Mouse (Mus musculus): ENCODE measurements at regions not wholly inside any gene's neighbourhood (a gene's known extent, or its start where the extent isn't known, plus 50 kb on each side); places are given as distances from the start of the nearest gene placed in this dataset.

GRCm38 (mm10) chr17:81133227-81133626 lies 68.3 kb upstream of the Thumpd2 start:
- no peak for TF ChIP-seq MYC (IDR thresholded peaks at IDR 0.05; ENCODE audit: low read depth, low read length)
- TF ChIP-seq CHD1 (IDR thresholded peaks at IDR 0.05; ENCODE audit: low read depth, low read length): no peak
- no peak for TF ChIP-seq TAL1 (IDR thresholded peaks at IDR 0.05; ENCODE audit: low read length)
- no peak for TF ChIP-seq RCOR1 (IDR thresholded peaks at IDR 0.05; ENCODE audit: low read depth, low read length)
- TF ChIP-seq EP300 (IDR thresholded peaks at IDR 0.05; ENCODE audit: low read depth in 1 of 2, low read length in 2 of 2): no peak
- no peak for TF ChIP-seq JUND (IDR thresholded peaks at IDR 0.05; ENCODE audit: low read depth, low read length)
- no peak for TF ChIP-seq MAX (IDR thresholded peaks at IDR 0.05; ENCODE audit: low read length)
- no peak for TF ChIP-seq GATA1 (IDR thresholded peaks at IDR 0.05; ENCODE audit: low read depth, low read length)
- no peak for TF ChIP-seq TBP (IDR thresholded peaks at IDR 0.05; ENCODE audit: low read depth, low read length)
- no peak for TF ChIP-seq POLR2A (IDR thresholded peaks at IDR 0.05; ENCODE audit: control insufficient read depth in 1 of 2, insufficient read depth in 1 of 2, low read depth in 1 of 2, low read length in 2 of 2, poor library complexity in 1 of 2)
- TF ChIP-seq MAZ (IDR thresholded peaks at IDR 0.05; ENCODE audit: low read depth, low read length): no peak
- TF ChIP-seq USF2 (IDR thresholded peaks at IDR 0.05; ENCODE audit: borderline replicate concordance in 1 of 2, insufficient read depth in 1 of 2, low read depth in 1 of 2, low read length in 2 of 2): no peak
- TF ChIP-seq UBTF (IDR thresholded peaks at IDR 0.05; ENCODE audit: borderline replicate concordance, insufficient read depth, low read depth, low read length): no peak
- TF ChIP-seq POLR2AphosphoS2 (IDR thresholded peaks at IDR 0.05; ENCODE audit: low read length): no peak
- no peak for TF ChIP-seq GABPA (IDR thresholded peaks at IDR 0.05; ENCODE audit: low read depth, low read length)
- Histone ChIP-seq H3K9me3 (replicated peaks; ENCODE audit: insufficient read depth, low read length) (no peaks in the 10 kb centered on the region), H3K4me3 (ENCODE audit: control insufficient read depth in 1 of 2, insufficient read depth in 1 of 2, low read depth in 2 of 2, low read length in 2 of 2) (no peak overlapping the region), H3K36me3 (ENCODE audit: control insufficient read depth in 1 of 2, insufficient read depth in 2 of 2, low read length in 2 of 2) (no peaks in the 10 kb centered on the region), H3K27me3 (ENCODE audit: control insufficient read depth in 1 of 2, insufficient read depth in 2 of 2, low read length in 2 of 2) (0 out of 4 replicates have a peak, but pooled peaks cover 0 to 2% of the 10 kb centered on the region in 2 experiments), H3K4me1 (ENCODE audit: control insufficient read depth in 1 of 2, insufficient read depth in 2 of 2, low read length in 2 of 2) (no peaks in the 10 kb centered on the region), H3K27ac (ENCODE audit: control insufficient read depth, low read depth, low read length) (no peak overlapping the region), H3K9ac (ENCODE audit: control insufficient read depth, low read depth, low read length, poor library complexity, severe bottlenecking) (no peak overlapping the region), H3K79me2 (ENCODE audit: control insufficient read depth, insufficient read depth, low read length, poor library complexity) (no peaks in the 10 kb centered on the region)
- DNase-seq (ENCODE audit: low read depth, low spot score): peak; percentile 5
